ENCODE assay signal across 8 mouse cellular contexts in genomic region chr14:23575951-23576350, GRCm38 (mm10).
DNase-seq lines count a peak whose midpoint lies in the region; ATAC-seq and TF ChIP-seq lines count a peak whose summit lies in the region.

No protein-coding gene starts in this region.

- H3K27ac ChIP-seq in intestine, postnatal 0 days (ENCODE audit: low read depth, low read length) = no peak overlapping the region
- no peak overlapping the region for H3K27ac ChIP-seq in intestine, embryonic 16.5 days (ENCODE audit: low read length)
- no peak overlapping the region for H3K27ac ChIP-seq in MEL (ENCODE audit: control insufficient read depth, low read depth, low read length)
- no peak overlapping the region for H3K27ac ChIP-seq in stomach, postnatal 0 days (replicated peaks)

- TF ChIP-seq CTCF in intestine, postnatal 0 days (IDR thresholded peaks at IDR 0.05; ENCODE audit: low read depth) = peak; percentile 72
- peak in 2 of 3 experiments; percentile 17 to 21; a peak in 1 of 6 replicates for TF ChIP-seq CTCF in MEL (IDR thresholded peaks at IDR 0.05 in 2 of 3, conservative IDR thresholded peaks at IDR 0.05 in 1 of 3; ENCODE audit: control insufficient read depth in 1 of 3, insufficient read depth in 1 of 3, low read depth in 2 of 3, low read length in 3 of 3, poor library complexity in 1 of 3, severe bottlenecking in 1 of 3)
- TF ChIP-seq CTCF in stomach, postnatal 0 days (IDR thresholded peaks at IDR 0.05; ENCODE audit: low read depth) = peak; percentile 73

- no peaks in the 10 kb centered on the region for H3K9me3 ChIP-seq in intestine, postnatal 0 days (ENCODE audit: control insufficient read depth)
- H3K9me3 ChIP-seq in intestine, embryonic 16.5 days (ENCODE audit: control insufficient read depth, low read length) = no peaks in the 10 kb centered on the region
- no peaks in the 10 kb centered on the region for H3K9me3 ChIP-seq in MEL (replicated peaks; ENCODE audit: insufficient read depth, low read length)
- no peaks in the 10 kb centered on the region for H3K9me3 ChIP-seq in stomach, postnatal 0 days (ENCODE audit: control insufficient read depth, low read length)

- peak; percentile 8 for DNase-seq in MEL (ENCODE audit: low read depth, low spot score)
- DNase-seq in embryo, embryonic 11 days = peak; percentile 60
- peak; percentile 28 to 51 for DNase-seq in layer of hippocampus, postnatal 10 days (ENCODE audit: low spot score in 2 of 2)
- DNase-seq in stomach, postnatal 0 days (ENCODE audit: low spot score) = peak; percentile 15

- H3K9ac ChIP-seq in intestine, postnatal 0 days (ENCODE audit: low read depth, low read length) = no peak overlapping the region
- H3K9ac ChIP-seq in intestine, embryonic 16.5 days (ENCODE audit: low read depth, low read length) = no peak overlapping the region
- H3K9ac ChIP-seq in MEL (ENCODE audit: control insufficient read depth, low read depth, low read length, poor library complexity, severe bottlenecking) = no peak overlapping the region
- H3K9ac ChIP-seq in stomach, postnatal 0 days (ENCODE audit: low read length) = no peak overlapping the region

- no peak for TF ChIP-seq POLR2A in MEL (IDR thresholded peaks at IDR 0.05; ENCODE audit: control insufficient read depth in 1 of 2, insufficient read depth in 1 of 2, low read depth in 1 of 2, low read length in 2 of 2, poor library complexity in 1 of 2)

- no peak for ATAC-seq in intestine, postnatal 0 days
- ATAC-seq in intestine, embryonic 16.5 days = no peak
- ATAC-seq in stomach, postnatal 0 days (ENCODE audit: low FRiP score, low TSS enrichment) = no peak
- no peak for ATAC-seq in monocyte, adult 5-6 weeks (replicated peaks; ENCODE audit: insufficient number of reproducible peaks, low FRiP score, low TSS enrichment, poor library complexity, severe bottlenecking)
- ATAC-seq in activated CD4-positive, CD25-positive, alpha-beta regulatory T cell, adult 4 months = no peak

- no peaks in the 10 kb centered on the region for H3K4me1 ChIP-seq in intestine, postnatal 0 days (replicated peaks; ENCODE audit: control insufficient read depth, insufficient read depth, low read length)
- H3K4me1 ChIP-seq in intestine, embryonic 16.5 days (ENCODE audit: control insufficient read depth, insufficient read depth, low read length) = no peaks in the 10 kb centered on the region
- H3K4me1 ChIP-seq in MEL (ENCODE audit: control insufficient read depth in 1 of 2, insufficient read depth in 2 of 2, low read length in 2 of 2) = peaks cover 0 to 6% of the 10 kb centered on the region in 2 experiments; a peak in 2 of 4 replicates
- no peaks in the 10 kb centered on the region for H3K4me1 ChIP-seq in stomach, postnatal 0 days (replicated peaks; ENCODE audit: control insufficient read depth, insufficient read depth)

- WGBS in intestine, postnatal 0 days = 1% methylated on average over 2 of the region's 2 CpGs
- WGBS in intestine, embryonic 16.5 days = 0% methylated on average over 2 of the region's 2 CpGs
- 6% methylated on average over 2 of the region's 2 CpGs for whole genome bisulfite sequencing in stomach, postnatal 0 days

- H3K4me2 ChIP-seq in intestine, postnatal 0 days (replicated peaks; ENCODE audit: low read depth) = no peak overlapping the region
- no peak overlapping the region for H3K4me2 ChIP-seq in intestine, embryonic 16.5 days (ENCODE audit: low read depth, low read length)
- no peak overlapping the region for H3K4me2 ChIP-seq in stomach, postnatal 0 days (replicated peaks; ENCODE audit: low read depth)

- H3K36me3 ChIP-seq in intestine, postnatal 0 days (ENCODE audit: control insufficient read depth, insufficient read depth) = no peaks in the 10 kb centered on the region
- H3K36me3 ChIP-seq in intestine, embryonic 16.5 days (ENCODE audit: control insufficient read depth, insufficient read depth, low read length) = no peaks in the 10 kb centered on the region
- peaks cover 0 to 8% of the 10 kb centered on the region in 2 experiments; a peak in 2 of 4 replicates for H3K36me3 ChIP-seq in MEL (ENCODE audit: control insufficient read depth in 1 of 2, insufficient read depth in 2 of 2, low read length in 2 of 2)
- no peaks in the 10 kb centered on the region for H3K36me3 ChIP-seq in stomach, postnatal 0 days (ENCODE audit: control insufficient read depth, insufficient read depth, low read length)

- no peak overlapping the region for H3K4me3 ChIP-seq in intestine, postnatal 0 days (ENCODE audit: low read depth, low read length)
- no peak overlapping the region for H3K4me3 ChIP-seq in intestine, embryonic 16.5 days (ENCODE audit: low read length)
- no peak overlapping the region for H3K4me3 ChIP-seq in MEL (ENCODE audit: control insufficient read depth in 1 of 2, insufficient read depth in 1 of 2, low read depth in 2 of 2, low read length in 2 of 2)
- H3K4me3 ChIP-seq in stomach, postnatal 0 days (ENCODE audit: low read depth, low read length) = no peak overlapping the region

- peak; percentile 13 for TF ChIP-seq RAD21 in MEL (IDR thresholded peaks at IDR 0.05; ENCODE audit: low read depth, low read length)

- H3K27me3 ChIP-seq in intestine, postnatal 0 days (replicated peaks; ENCODE audit: control insufficient read depth, insufficient read depth, low read length) = no peaks in the 10 kb centered on the region
- H3K27me3 ChIP-seq in intestine, embryonic 16.5 days (replicated peaks; ENCODE audit: control insufficient read depth, insufficient read depth, low read length) = no peaks in the 10 kb centered on the region
- H3K27me3 ChIP-seq in MEL (ENCODE audit: control insufficient read depth in 1 of 2, insufficient read depth in 2 of 2, low read length in 2 of 2) = no peaks in the 10 kb centered on the region
- H3K27me3 ChIP-seq in stomach, postnatal 0 days (ENCODE audit: control insufficient read depth, insufficient read depth, low read length) = no peaks in the 10 kb centered on the region

- no peak for TF ChIP-seq EP300 in MEL (IDR thresholded peaks at IDR 0.05; ENCODE audit: low read depth in 1 of 2, low read length in 2 of 2)
- no peak for TF ChIP-seq EP300 in stomach, postnatal 0 days (optimal IDR thresholded peaks at IDR 0.05)

- H3K79me2 ChIP-seq in MEL (ENCODE audit: control insufficient read depth, insufficient read depth, low read length, poor library complexity) = no peaks in the 10 kb centered on the region

TF ChIP-seq in MEL, 35 proteins besides CTCF, POLR2A, EP300 and RAD21:
- TF ChIP-seq MAFK (IDR thresholded peaks at IDR 0.05; ENCODE audit: borderline replicate concordance, low read depth, low read length) = no peak
- TF ChIP-seq MYC (IDR thresholded peaks at IDR 0.05; ENCODE audit: low read depth, low read length) = no peak
- TF ChIP-seq TCF12 (IDR thresholded peaks at IDR 0.05; ENCODE audit: low read depth, low read length) = no peak
- TF ChIP-seq ZC3H11A (IDR thresholded peaks at IDR 0.05; ENCODE audit: low read depth, low read length) = no peak
- TF ChIP-seq USF2 (IDR thresholded peaks at IDR 0.05; ENCODE audit: borderline replicate concordance in 1 of 2, insufficient read depth in 1 of 2, low read depth in 1 of 2, low read length in 2 of 2) = no peak
- no peak for TF ChIP-seq ZMIZ1 (IDR thresholded peaks at IDR 0.05; ENCODE audit: low read depth, low read length)
- no peak for TF ChIP-seq CHD1 (IDR thresholded peaks at IDR 0.05; ENCODE audit: low read depth, low read length)
- TF ChIP-seq CHD2 (IDR thresholded peaks at IDR 0.05; ENCODE audit: low read length) = no peak
- no peak for TF ChIP-seq ZNF384 (IDR thresholded peaks at IDR 0.05; ENCODE audit: low read depth, low read length)
- TF ChIP-seq HCFC1 (IDR thresholded peaks at IDR 0.05; ENCODE audit: low read depth, low read length) = no peak
- no peak for TF ChIP-seq UBTF (IDR thresholded peaks at IDR 0.05; ENCODE audit: borderline replicate concordance, insufficient read depth, low read depth, low read length)
- TF ChIP-seq GABPA (IDR thresholded peaks at IDR 0.05; ENCODE audit: low read depth, low read length) = no peak

Comparison
In these comparisons a context has a peak if more than half of its experiments do, and no peak if none do; other contexts are left out.
1. CTCF ChIP-seq: peak in every context shown above with its lines; median percentile 73 in stomach, postnatal 0 days; 72 in intestine, postnatal 0 days; 19 in MEL.
2. DNase-seq: peak in every context shown above with its lines; median percentile 60 in embryo, embryonic 11 days; 40 in layer of hippocampus, postnatal 10 days; 15 in stomach, postnatal 0 days; 8 in MEL.